Mouse (Mus musculus) E14TG2a.4 (cell line): ENCODE results near the gene Fndc7.

ENCODE experiments used
- CTCF ChIP-seq: conservative IDR thresholded peaks from 2 replicates; pipeline ENCODE4 v1.5.1; 2014; ENCODE audit warnings: low read length
- POU5F1 ChIP-seq: IDR thresholded peaks from 2 replicates; pipeline ENCODE4 v1.6.1; 2014; ENCODE audit warnings: low read length, borderline replicate concordance

GRCm38 (mm10) chr3:108879836-108880435 lies 9.9 kb downstream of the Fndc7 start:
- TF ChIP-seq CTCF, result no peak
- no peak for TF ChIP-seq POU5F1
